Mouse (Mus musculus): ENCODE measurements around the gene Dock1.

Gene Dock1

DNA sequence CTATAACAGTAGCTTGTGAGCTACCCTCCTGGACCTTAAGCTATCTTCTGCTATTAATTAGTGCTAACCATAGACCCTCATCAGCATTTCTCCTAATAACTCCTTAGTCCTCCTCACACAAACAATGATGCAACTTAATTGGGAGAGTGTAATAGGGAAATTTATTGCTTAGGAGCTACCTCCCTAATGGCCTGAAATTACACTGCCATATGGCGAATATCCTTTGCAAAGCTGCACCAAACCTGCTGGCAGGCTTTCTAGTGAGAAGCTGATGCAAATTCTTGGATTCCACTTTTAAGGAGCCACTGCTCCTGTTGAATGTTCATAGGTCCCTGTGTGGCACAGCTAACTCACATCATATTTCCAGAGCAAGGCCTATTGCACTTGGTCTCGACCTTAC is 320.5 kb downstream of the Dock1 start:
- no peak for DNase-seq

GRCm38 (mm10) chr7:134994983-134995382 is 324.5 kb downstream of the Dock1 start:
- DNase-seq = no peak

DNA sequence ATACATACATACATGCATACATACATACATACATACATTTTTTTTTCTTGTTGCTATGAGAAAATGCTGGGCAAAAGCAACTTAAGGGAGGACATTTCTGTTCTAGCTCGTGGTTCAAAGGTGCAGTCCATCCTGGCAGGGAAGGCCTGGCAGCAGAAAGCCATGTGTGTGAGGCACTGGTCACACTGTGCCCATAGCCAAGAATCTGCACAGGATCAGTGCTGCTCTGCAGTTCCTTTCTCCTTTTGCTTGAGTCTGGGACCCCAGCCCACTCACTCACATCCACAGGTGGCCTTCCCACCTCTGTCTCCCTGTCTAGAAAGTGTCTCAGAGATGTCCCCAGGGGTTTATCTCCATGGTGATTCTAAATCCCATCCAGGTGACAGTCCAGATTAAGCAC is 331.8 kb downstream of the Dock1 start:
- no peak for DNase-seq

- no peak for DNase-seq
Measured at GRCm38 (mm10) chr7:135002891-135003290, 332.4 kb downstream of the Dock1 start.

- DNase-seq = no peak
Measured at GRCm38 (mm10) chr7:135005964-135006560, 335.6 kb downstream of the Dock1 start.

- DNase-seq = no peak
Measured at GRCm38 (mm10) chr7:135008021-135008420, 337.6 kb downstream of the Dock1 start.

DNA sequence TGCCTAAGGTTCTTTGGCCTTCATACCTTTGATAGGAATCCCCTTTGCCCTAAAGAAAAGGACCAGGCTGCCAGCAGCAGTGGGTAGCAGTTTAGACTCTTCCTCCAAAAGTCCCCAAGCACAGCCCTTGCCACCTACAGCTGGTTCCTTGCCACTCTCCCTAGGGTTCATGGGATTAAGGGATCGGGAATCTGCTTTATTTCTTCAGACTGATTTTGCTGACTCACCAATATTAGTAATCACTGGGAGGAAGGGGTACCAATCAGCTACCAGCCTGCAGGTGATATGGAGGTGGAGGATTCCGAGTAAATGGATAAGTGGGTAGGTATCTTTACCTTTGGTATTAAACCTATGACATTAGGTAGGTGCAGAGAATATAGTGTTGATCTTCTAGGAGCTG is 340.5 kb downstream of the Dock1 start:
- DNase-seq = no peak

- DNase-seq = no peak
Measured at GRCm38 (mm10) chr7:135017531-135017930, 347.1 kb downstream of the Dock1 start.

DNA sequence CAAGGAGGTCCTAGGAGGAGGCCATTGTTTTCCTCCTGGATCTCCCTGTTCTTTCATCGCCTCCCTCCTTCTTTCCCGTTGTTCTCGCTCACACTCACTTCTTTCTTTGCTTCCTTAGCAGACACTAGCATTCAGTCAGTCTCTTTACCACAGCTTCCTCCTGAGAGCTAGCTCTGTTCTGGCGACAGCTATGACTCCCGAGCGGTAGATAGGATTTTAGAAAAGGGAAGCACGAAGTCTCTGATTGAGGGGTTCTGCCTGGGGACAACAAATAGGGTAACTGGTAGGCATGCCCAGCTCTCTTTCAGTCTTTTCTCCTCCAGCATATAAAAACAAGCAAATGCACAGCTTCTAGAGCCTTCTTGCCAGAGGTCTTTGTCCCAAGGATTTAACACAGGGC is 350.3 kb downstream of the Dock1 start:
- DNase-seq = no peak

GRCm38 (mm10) chr7:135021544-135022100 is 351.2 kb downstream of the Dock1 start:
- DNase-seq = no peak

DNA sequence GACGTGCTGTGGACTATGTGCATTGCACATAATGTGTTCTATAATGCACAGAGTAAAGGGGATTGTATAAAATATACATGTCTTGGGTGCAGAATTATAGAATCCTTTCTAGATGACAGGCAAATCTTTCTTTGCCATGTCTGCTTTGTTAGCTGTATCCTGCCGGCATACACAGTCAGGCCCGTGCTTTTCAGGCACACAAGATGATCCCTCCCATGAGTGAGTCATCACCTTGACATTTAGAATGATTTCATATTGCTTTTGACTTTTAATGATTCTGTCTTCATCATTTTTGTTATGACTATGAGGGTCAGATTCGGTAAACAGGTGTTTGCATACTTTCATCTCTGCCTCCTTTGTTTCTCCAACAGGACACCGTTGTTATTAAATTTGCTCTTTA is 354.1 kb downstream of the Dock1 start:
- DNase-seq = no peak

DNA sequence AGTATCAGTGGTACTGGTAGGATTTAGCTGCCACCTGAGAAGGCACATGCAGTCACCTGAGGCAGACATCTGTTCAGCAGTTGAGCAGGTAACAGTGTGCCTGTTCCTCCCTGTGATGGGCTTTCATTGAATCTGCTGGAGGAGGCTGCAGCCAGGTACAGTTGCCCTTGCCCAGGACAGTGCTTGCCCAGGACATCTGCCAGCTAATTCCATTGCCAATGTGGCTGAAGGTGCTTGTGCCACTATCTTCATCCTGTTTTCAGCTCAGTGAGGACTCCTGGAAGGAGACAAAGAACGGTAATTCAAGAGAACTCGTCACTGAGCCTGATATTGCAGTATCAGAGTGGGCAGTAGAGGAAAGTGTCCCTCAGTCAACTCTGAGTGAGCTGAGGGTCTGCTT is 358.3 kb downstream of the Dock1 start:
- no peak for DNase-seq

DNA sequence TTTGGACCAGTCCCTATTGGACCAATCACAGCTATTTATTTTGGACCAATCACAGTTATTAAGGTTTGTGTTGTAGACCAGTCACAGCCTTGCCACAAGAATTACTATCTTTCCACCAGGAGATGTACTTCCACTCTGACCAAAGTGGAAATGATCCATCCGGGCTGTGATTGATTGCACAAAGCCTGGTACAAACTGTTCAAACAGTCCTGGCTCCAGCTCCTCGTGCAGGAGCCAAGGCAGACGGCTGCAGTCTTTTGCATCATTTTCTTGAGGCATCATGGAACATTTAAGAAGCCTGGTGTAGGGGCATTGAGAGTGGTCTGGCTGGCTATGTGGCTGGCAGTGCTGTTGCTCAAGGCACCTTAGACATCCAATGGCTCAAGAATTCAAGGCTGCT is 358.7 kb downstream of the Dock1 start:
- no peak for DNase-seq

GRCm38 (mm10) chr7:135031466-135031865 is 361.0 kb downstream of the Dock1 start:
- no peak for DNase-seq

GRCm38 (mm10) chr7:135034811-135035210 is 364.4 kb downstream of the Dock1 start:
- no peak for DNase-seq

- DNase-seq = no peak
Measured at GRCm38 (mm10) chr7:135035651-135036050, 365.2 kb downstream of the Dock1 start.

GRCm38 (mm10) chr7:135038930-135039329 is 368.5 kb downstream of the Dock1 start:
- DNase-seq = no peak

GRCm38 (mm10) chr7:135043931-135044765 is 373.7 kb downstream of the Dock1 start:
- DNase-seq = no peak

DNA sequence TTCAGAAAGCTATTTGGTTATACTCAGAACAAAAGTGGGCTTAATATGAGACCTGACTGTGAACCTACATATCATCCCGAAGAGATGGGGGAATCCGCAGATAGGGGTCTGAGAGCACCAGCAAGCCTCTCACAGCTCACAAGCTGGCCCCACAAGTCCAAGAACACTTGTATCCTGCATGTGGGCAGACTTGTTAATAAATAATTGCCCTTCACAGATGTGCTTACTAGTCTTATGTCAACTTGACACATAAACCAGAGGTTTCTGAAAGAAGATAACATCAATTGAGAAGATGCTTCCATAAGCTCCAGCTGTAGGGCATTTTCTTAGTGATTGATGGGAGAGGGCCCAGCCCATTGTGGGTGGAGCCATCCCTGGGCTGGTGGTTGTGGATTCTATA is 379.0 kb downstream of the Dock1 start:
- no peak for DNase-seq

DNA sequence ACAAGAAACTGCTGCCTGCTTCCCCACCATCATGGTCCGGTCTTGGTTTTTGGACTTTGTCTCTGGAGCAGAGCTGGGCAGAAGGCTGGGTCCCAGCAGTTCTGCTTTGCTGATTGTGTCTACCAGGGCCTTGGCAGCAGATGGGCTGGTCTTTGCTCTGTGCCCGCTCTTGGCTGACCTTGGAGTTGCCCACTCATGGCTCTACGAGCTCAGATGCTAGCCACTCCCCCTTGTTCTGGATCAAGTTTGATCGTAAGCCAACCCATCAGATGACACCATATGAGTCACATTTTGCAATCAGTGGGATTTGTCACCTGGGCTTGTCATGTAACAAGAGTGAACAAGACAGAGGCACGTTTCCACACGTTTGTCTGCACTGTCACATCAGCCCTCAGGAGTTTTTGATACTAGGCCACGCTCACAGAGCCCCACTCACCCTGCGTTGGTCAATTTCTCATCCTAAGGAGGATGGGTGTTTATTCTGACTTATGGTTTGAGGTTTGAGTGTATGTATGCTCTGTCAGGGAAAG is 382.8 kb downstream of the Dock1 start:
- no peak for DNase-seq

DNA sequence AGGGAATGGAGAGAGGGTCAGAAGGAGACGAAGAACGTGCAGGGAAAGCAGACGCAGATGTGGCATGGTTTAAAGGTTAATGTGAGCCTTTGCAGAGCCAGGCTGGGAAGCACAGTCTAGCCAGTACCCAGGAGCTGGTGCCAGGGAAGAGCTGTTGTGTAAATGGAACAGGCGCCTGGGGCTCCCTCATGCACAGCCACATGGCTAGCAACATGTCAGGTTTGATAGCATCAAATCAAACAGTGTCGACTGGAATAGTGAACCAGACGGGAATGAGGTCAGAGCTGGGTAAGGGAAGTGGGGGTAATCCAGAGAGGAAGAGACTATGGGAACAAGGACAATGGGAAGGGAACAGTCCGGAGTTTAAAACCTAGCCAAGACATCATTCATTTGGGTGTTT is 384.2 kb downstream of the Dock1 start:
- no peak for DNase-seq

GRCm38 (mm10) chr7:135059071-135059470 is 388.6 kb downstream of the Dock1 start:
- DNase-seq = no peak

DNA sequence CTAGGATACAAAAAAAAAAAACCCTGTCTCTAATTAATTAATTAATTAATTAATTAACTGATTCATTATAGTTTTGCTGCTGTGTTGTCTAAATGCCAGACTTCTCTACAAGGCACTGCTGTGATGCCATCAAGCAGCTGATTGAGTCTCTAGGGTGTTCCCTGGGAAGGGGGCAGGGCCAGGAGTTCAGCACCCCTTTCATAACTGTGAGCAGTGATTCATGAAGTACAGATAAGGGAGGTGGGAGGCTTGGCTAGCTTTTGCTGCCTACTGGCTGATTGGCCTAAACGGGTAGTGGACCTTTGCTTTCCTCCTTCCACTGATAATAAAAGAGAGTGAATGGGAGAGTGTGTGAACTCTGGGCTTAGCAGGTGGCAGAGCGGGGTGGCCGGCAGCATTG is 389.1 kb downstream of the Dock1 start:
- DNase-seq = no peak

DNA sequence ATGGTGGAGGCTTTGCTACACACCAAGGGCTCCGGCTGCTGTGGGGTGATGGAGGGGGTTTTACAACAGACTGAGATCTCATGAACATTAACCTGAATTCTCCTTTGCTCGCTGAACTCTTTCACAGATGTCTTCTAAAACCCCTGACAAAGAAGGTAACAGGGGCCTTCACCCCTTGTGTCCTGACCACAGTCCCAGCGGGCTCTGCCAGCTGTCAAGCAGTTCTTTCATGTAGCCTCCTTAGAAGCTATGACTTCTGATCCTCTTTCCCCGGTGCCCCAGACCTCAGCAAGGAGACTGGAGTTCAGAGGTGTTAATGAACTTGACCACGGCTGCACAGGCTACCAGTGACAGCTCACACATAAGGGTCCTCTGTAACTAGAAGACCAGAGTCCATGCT is 393.4 kb downstream of the Dock1 start:
- no peak for DNase-seq
